Mouse (Mus musculus) hindbrain, embryonic 15.5 days (tissue): ENCODE results near the gene Mta2. TPM values are rescaled to one million over a fixed set of nuclear protein-coding genes. Genes with fewer than 3 reads are reported as not detected.
"Not testable (repeated sequence)": the region's sequence is repeated elsewhere in the genome, so short reads cannot be mapped to it uniquely, and the experiment has no call there.

ENCODE experiments used
- ATAC-seq: fragments of 200-750 bp; cut with Nextera tagmentation; 2 replicates; pipeline ENCODE4 v1.8.0; 2017; ENCODE audit warnings: low read depth, moderate number of reproducible peaks, moderate TSS enrichment; ENCODE audit not compliant: low FRiP score
- H3K27ac ChIP-seq: fragments of 300-500 bp; sonication (generic); replicated peaks from 2 replicates; pipeline ENCODE4 v1.5.1; 2015; ENCODE audit warnings: mild to moderate bottlenecking, inconsistent platforms
- H3K27me3 ChIP-seq: fragments of 300-500 bp; sonication (generic); 2 replicates; pipeline ENCODE4 v1.6.1; 2015; ENCODE audit warnings: control low read depth, inconsistent platforms
- H3K36me3 ChIP-seq: fragments of 300-500 bp; sonication (generic); 2 replicates; pipeline ENCODE4 v1.6.1; 2015; ENCODE audit warnings: control low read depth, inconsistent platforms
- H3K4me1 ChIP-seq: fragments of 300-500 bp; sonication (generic); replicated peaks from 2 replicates; pipeline ENCODE4 v1.6.1; 2015; ENCODE audit warnings: control low read depth, inconsistent platforms
- H3K4me2 ChIP-seq: fragments of 300-500 bp; sonication (generic); 2 replicates; pipeline ENCODE4 v1.6.1; 2015; ENCODE audit warnings: moderate library complexity, mild to moderate bottlenecking, inconsistent platforms
- H3K4me3 ChIP-seq: fragments of 300-500 bp; sonication (generic); 2 replicates; pipeline ENCODE4 v1.5.1; 2015; ENCODE audit warnings: mild to moderate bottlenecking, inconsistent platforms
- H3K9ac ChIP-seq: fragments of 300-500 bp; sonication (generic); 2 replicates; pipeline ENCODE4 v1.6.1; 2015; ENCODE audit warnings: inconsistent platforms
- H3K9me3 ChIP-seq: fragments of 300-500 bp; sonication (generic); 2 replicates; pipeline ENCODE4 v1.6.1; 2016; ENCODE audit warnings: control low read depth, inconsistent platforms
- WGBS: fragments of 180-500 bp; shearing (Covaris S2); methylation state at CpG from one replicate; pipeline ENCODE4 v1.1.7; 2015; 5-methylcytosine and 5-hydroxymethylcytosine counted together
- polyA plus RNA-seq: library from polyadenylated mRNA; unstranded; fragments of >200 nt; fragmentation: Nextera tagmentation; extraction: Ambion mirVana; gene quantifications from 2 replicates; pipeline ENCODE4 v1.2.1, GENCODE M21; 2015

The Mta2 gene
- polyA plus RNA-seq, 1 experiment from 2014 or later = 109 TPM

DNA sequence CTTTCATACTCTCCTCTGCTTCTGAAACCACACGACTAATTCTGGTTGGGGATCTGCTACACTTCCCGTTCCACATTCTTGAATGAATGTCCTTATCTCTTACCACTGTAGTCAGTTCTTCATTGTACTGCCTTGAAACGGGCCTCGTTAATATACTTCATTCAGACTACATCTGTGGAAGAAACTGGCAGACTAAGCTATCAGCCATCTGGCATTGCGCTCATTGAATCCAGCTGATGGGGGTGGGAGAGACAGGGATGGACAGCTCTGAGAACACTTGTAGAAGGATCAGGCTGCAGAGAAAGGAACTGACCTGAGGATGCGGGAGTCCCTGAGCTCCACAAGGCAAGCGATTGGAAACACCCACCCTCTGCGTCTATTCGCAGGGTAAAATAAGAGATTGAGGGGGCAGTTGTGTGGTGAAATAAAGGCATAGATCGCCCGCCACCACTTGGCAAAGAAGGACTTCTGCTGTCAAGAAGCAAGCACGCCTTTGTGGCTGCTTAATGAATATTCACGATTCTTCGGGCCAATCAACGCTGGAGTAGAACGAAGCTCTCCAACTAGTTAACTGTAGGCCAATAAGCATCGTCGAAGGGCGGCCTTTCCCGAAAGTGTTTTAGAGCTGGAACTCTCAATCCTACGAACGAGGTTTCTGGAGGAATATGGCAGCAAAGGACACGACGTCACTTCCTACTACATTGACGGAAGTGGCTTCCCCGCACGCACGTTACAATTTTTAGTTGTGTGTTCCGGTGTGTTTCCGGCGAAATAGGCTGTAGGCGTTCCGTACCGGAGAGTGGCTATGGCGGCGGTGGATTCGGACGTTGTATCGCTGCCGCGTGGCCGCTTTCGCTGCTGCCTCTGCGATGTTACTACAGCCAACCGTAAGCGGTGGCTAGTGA is 11.7 kb downstream of the Mta2 start, which contains the start of gene Tut1:
TSS of gene Tut1 (plus strand) at position 713 of the 905 bp plus-strand sequence.
- Histone ChIP-seq H3K9ac (peak within 1 kb of the TSS; percentile 61), H3K36me3 (peaks cover 51% of the 10 kb centered on the region), H3K27ac (peak within 1 kb of the TSS; percentile 89), H3K27me3 (no peaks in the 10 kb centered on the region), H3K4me1 (peaks cover 29% of the 10 kb centered on the region), H3K9me3 (no peaks in the 10 kb centered on the region), H3K4me2 (peak within 1 kb of the TSS; percentile 96), H3K4me3 (peak within 1 kb of the TSS; percentile 64)
- ATAC-seq = peak; percentile 96
- 2% methylated on average over 46 of the region's 46 CpGs for WGBS

DNA sequence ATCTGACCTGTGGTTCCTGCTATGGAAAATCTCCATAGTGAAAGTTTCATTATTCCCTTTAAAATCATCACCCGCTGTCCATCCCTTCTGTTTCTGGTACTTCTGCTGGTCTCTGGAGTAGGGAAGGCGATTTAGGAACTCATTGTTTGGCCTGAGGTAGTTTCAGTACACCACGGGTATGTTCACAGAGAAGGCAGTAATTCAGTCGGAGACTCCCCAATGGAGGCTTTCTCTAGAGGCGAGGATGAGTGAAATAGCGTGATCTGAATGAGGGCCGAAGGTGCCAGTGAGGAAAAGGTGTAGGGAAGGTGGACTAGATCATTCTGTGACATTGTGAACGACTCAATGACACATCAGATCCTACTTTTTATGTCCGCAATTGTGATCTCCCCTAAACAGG is 12.5 kb downstream of the Mta2 start:
- Histone ChIP-seq H3K36me3 (peaks cover 48% of the 10 kb centered on the region), H3K4me3 (peak overlapping the region; percentile 64), H3K4me2 (peak overlapping the region; percentile 96), H3K27me3 (no peaks in the 10 kb centered on the region), H3K9me3 (no peaks in the 10 kb centered on the region), H3K4me1 (peaks cover 29% of the 10 kb centered on the region), H3K27ac (peak overlapping the region; percentile 89), H3K9ac (peak overlapping the region; percentile 61)
- WGBS = 10% methylated on average over 9 of the region's 9 CpGs
- ATAC-seq = no peak

DNA sequence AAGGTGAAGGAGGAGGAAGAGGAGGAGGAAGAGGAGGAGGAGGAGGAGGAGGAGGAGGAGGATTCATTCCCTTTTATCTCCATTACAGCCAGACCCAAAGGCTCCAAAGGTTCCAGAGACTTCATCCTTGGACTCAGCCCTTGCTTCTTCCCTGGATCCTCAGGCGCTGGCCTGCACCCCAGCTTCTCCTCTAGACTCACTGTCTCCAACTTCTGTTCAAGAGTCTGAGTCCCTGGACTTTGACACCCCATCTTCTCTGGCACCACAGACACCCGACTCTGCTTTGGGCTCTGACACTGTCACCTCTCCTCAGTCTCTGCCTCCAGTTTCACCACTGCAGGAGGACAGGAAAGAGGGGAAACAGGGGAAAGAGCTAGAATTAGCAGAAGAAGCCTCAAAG is 20.6 kb downstream of the Mta2 start:
- Histone ChIP-seq H3K27ac (no peak overlapping the region), H3K9me3 (no peaks in the 10 kb centered on the region), H3K9ac (no peak overlapping the region), H3K4me3 (no peak overlapping the region), H3K4me1 (peaks cover 9% of the 10 kb centered on the region), H3K36me3 (peaks cover 79% of the 10 kb centered on the region), H3K27me3 (no peaks in the 10 kb centered on the region), H3K4me2 (no peak overlapping the region)
- no peak for ATAC-seq
- WGBS = 91% methylated on average over 2 of the region's 2 CpGs

DNA sequence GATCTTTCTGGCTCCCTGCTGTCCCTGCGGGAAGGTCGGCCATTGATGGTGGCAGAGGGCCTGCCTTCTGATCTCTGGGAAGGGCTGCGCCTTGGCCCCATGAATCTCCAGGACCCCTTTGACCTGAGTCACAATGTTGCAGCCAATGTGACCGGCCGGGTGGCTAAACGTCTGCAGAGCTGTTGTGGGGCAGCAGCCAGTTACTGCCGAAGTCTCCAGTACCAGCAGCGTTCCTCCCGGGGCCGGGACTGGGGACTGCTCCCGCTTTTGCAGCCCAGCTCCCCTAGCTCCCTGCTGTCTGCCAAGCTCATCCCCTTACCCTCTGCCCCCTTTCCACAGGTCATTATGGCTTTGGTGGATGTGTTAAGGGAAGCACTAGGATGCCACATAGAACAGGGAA is 23.4 kb downstream of the Mta2 start:
- Histone ChIP-seq H3K4me2 (no peak overlapping the region), H3K27me3 (no peaks in the 10 kb centered on the region), H3K9me3 (no peaks in the 10 kb centered on the region), H3K36me3 (peaks cover 74% of the 10 kb centered on the region), H3K9ac (no peak overlapping the region), H3K4me1 (peaks cover 24% of the 10 kb centered on the region), H3K4me3 (no peak overlapping the region), H3K27ac (no peak overlapping the region)
- ATAC-seq = no peak
- WGBS = 91% methylated on average over 11 of the region's 11 CpGs

DNA sequence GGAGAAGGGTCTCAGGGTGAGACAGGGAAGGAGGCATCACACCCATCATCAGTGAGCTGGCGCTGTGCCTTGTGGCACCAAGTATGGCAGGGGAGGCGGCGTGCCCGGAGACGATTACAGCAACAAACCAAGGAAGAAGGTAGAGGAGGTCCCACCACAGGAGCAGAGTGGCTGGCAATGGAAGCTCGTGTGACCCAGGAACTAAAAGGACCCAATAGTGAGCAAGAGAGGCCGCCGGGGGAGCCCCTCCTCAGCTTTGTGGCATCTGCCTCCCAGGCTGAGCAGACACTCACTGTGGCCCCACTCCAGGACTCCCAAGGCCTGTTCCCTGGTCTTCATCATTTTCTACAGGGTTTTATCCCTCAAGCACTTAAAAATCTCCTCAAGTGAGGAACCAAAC is 24.1 kb downstream of the Mta2 start:
- no peak overlapping the region for H3K9ac ChIP-seq
- ATAC-seq = no peak
- H3K4me3 ChIP-seq = peak overlapping the region; percentile 79
- 84% methylated on average over 8 of the region's 8 CpGs for WGBS
- H3K27ac ChIP-seq = peak overlapping the region; percentile 80; the same call in 1 of the 2 replicates
- peak overlapping the region; percentile 68 for H3K4me2 ChIP-seq
- no peaks in the 10 kb centered on the region for H3K27me3 ChIP-seq
- H3K36me3 ChIP-seq = peaks cover 74% of the 10 kb centered on the region
- H3K4me1 ChIP-seq = peaks cover 24% of the 10 kb centered on the region
- no peaks in the 10 kb centered on the region for H3K9me3 ChIP-seq

DNA sequence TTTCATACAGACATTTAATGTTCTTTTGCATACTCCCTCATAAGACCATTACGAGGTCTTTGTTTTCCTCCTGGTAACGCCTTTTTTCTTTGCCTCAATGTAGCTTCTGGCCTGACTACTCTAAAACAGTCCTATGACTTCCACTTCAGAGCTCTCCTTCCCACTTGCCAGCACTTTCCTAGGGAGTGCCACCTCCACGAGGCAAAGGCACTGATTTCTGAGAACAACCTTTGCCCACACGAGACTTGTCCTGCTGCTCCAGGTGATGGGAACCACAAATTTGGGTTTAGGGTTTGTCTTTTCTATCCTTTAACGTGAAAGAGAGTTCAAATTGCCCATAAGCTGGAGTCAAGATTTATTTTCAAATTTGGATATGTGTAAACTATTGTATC is 24.5 kb downstream of the Mta2 start:
- Histone ChIP-seq H3K4me2 (peak overlapping the region; percentile 68), H3K27me3 (no peaks in the 10 kb centered on the region), H3K9me3 (no peaks in the 10 kb centered on the region), H3K9ac (peak overlapping the region; percentile 37), H3K4me3 (peak overlapping the region; percentile 79), H3K27ac (peak overlapping the region; percentile 80), H3K4me1 (peaks cover 24% of the 10 kb centered on the region), H3K36me3 (peaks cover 74% of the 10 kb centered on the region)
- ATAC-seq = no peak
- 48% methylated on average over 5 of the region's 5 CpGs for WGBS

DNA sequence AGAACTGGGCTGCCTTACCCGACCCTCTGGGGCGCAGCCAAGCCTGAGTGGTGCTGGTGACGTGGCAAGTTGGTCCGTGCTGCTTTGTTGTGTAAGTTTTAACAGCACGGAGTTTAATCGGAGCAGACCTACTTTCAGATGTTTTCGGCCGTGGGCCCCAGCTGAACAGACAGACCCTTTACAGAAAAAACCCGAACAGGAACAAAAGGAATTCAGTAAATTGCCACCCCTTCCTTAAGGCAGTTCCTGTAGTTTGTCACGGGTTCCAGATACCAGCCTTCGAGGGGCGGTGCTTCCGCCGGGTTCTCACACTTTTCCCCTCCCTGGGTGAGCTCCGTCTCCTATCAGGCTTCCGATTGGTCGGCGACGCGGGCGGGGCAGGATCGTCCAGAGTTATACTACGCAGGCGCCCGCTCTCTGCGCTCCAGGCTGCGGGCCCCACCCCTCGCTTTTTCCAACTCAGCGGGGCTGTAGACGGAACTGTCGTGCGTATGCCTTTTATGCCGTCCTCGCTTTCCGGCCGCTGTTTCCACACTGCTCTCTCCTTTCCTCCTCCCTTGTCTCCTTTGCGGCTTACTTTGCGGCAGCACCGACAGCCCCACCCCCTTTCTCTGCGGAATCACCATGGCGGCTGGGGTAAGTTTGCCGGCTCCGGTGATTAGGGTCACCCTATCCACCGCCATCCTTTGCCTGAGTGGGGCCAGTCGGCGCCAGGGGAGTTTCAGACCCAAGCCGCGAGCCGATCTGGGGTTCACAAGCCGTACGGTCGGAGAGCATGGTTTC is 25.1 kb downstream of the Mta2 start, which contains the start of gene Eef1g:
TSS of gene Eef1g (plus strand) at position 452 of the 783 bp plus-strand sequence.
- H3K36me3 ChIP-seq = peaks cover 74% of the 10 kb centered on the region
- WGBS = under 1% methylated on average over 52 of the region's 52 CpGs

DNA sequence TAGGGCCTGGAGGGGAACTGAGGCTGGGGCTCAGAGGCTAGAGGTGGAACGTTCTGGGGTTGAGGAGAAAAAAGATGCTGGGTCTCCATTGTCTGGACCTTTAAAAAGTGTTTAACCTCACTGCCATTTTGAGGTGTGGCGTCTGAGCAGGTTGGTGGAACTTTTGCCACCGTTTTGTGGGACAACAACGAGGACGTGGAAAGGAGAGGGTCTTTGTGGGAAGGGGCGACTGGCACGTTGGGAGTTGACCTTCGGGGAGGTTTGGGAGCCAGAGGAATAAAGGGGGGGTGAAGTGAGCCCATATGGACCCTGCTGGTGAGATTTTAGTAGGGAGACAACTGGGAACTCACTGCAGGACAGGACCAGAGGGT is 25.7 kb downstream of the Mta2 start:
- 0% methylated on average over 8 of the region's 8 CpGs for WGBS
- H3K9ac ChIP-seq = peak overlapping the region; percentile 77
- peak overlapping the region; percentile 79 for H3K4me3 ChIP-seq
- H3K27me3 ChIP-seq = no peaks in the 10 kb centered on the region
- peaks cover 24% of the 10 kb centered on the region for H3K4me1 ChIP-seq
- peak overlapping the region; percentile 68 for H3K4me2 ChIP-seq
- peaks cover 74% of the 10 kb centered on the region for H3K36me3 ChIP-seq
- H3K9me3 ChIP-seq = no peaks in the 10 kb centered on the region
- peak overlapping the region; percentile 83 for H3K27ac ChIP-seq
- 0 out of 2 replicates have a peak, but pooled peaks have one; percentile 2 for ATAC-seq

More for the DNA sequence above, 25.1 kb downstream of the Mta2 start, which contains the start of gene Eef1g:
- Histone ChIP-seq H3K4me3 (peak within 1 kb of the TSS; percentile 79), H3K4me2 (peak within 1 kb of the TSS; percentile 68), H3K27me3 (no peaks in the 10 kb centered on the region), H3K4me1 (peaks cover 24% of the 10 kb centered on the region), H3K9ac (peak within 1 kb of the TSS; percentile 77), H3K9me3 (no peaks in the 10 kb centered on the region), H3K27ac (peak within 1 kb of the TSS; percentile 83)
- ATAC-seq = peak; percentile 99

DNA sequence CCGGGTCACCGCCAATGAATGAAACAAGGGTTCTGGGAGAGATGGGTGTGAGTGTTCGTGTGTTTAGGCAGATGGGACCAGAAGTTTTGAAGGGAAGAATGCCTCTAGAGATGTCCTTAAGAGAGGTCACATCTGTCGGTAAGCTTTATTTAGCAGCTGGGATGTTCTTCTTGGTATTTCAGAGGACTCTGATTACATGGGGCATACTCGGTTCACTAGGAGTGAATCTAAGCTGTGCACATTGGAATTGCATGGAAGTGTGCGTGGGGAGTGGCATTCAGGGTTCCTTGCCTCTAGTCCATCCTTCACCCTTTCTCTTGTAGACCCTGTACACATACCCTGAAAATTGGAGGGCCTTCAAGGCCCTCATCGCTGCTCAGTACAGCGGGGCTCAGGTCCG is 26.2 kb downstream of the Mta2 start:
- H3K4me3 ChIP-seq = peak overlapping the region; percentile 79
- H3K27ac ChIP-seq = peak overlapping the region; percentile 83
- H3K36me3 ChIP-seq = peaks cover 74% of the 10 kb centered on the region
- peak overlapping the region; percentile 77 for H3K9ac ChIP-seq
- H3K4me2 ChIP-seq = peak overlapping the region; percentile 68
- ATAC-seq = no peak
- WGBS = 7% methylated on average over 9 of the region's 9 CpGs
- peaks cover 24% of the 10 kb centered on the region for H3K4me1 ChIP-seq
- no peaks in the 10 kb centered on the region for H3K9me3 ChIP-seq
- no peaks in the 10 kb centered on the region for H3K27me3 ChIP-seq

DNA sequence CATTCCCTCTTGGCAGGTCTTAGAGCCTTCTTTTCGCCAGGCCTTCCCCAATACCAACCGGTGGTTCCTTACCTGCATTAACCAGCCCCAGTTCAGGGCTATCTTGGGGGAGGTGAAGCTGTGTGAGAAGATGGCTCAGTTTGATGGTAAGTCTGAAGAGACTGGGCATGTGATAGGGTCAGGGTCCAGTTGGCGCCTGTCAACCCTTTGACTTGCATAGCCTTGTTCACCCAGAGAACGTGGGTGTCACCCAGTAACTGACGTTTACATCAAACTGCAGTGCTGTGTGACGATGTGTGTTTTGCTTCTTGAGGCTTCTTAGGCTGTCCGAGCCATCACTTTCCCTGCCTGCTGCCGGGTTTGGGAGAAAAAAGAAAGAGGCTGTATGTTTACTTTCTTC is 30.8 kb downstream of the Mta2 start:
- Histone ChIP-seq H3K4me1 (peaks cover 15% of the 10 kb centered on the region), H3K36me3 (peaks cover 83% of the 10 kb centered on the region)
- not testable (repeated sequence) for H3K9ac ChIP-seq, H3K27ac ChIP-seq, ATAC-seq, H3K4me3 ChIP-seq, H3K9me3 ChIP-seq, H3K4me2 ChIP-seq, H3K27me3 ChIP-seq
- 91% methylated on average over 8 of the region's 8 CpGs for WGBS

DNA sequence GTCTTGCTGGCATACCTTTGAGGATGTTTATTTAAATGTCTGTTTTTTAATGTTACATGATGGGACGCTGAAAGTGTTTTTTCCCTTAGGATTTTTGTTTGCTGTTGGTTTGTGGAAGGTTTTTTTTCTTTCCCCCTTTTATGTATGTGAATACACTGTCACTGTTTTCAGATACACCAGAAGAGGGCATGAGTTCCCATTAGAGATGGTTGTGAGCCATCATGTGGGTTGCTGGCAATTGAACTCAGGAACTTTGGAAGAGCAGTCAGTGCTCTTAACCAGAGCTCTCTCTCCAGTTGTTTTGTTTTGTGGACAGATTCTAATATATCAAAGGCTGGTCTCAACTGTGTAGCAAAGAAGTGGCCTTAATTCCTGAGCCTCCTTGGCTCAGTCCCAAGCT is 33.0 kb downstream of the Mta2 start:
- Histone ChIP-seq H3K4me3 (no peak overlapping the region), H3K4me1 (no peaks in the 10 kb centered on the region), H3K27ac (no peak overlapping the region), H3K9me3 (no peaks in the 10 kb centered on the region), H3K36me3 (peaks cover 93% of the 10 kb centered on the region), H3K9ac (no peak overlapping the region), H3K4me2 (no peak overlapping the region), H3K27me3 (no peaks in the 10 kb centered on the region)
- 91% methylated on average over 1 of the region's 1 CpGs for WGBS
- ATAC-seq = no peak

DNA sequence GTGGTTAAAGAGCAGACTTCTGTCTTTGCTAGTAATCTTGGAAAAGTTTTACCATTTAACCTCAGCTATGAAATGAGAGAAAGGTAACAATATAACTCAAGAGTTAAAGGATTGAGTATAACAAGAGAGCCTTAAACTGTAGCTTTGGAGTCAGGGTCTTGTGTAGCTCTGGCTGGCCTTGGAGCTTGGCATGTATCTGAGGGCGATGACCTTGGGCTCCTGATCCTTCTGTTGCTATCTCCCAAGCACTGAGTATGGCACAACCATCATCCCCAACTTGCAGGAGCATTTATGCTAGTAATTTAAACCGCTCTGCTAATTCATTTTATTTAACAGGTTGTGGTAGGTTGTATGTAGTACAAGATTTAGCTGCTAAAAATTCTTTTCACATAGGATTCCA is 33.8 kb downstream of the Mta2 start:
- no peaks in the 10 kb centered on the region for H3K9me3 ChIP-seq
- H3K4me2 ChIP-seq = no peak overlapping the region
- H3K36me3 ChIP-seq = peaks cover 91% of the 10 kb centered on the region
- no peaks in the 10 kb centered on the region for H3K4me1 ChIP-seq
- no peak overlapping the region for H3K27ac ChIP-seq
- H3K4me3 ChIP-seq = no peak overlapping the region
- 97% methylated on average over 2 of the region's 2 CpGs for WGBS
- H3K9ac ChIP-seq = no peak overlapping the region
- ATAC-seq = no peak
- no peaks in the 10 kb centered on the region for H3K27me3 ChIP-seq
